13 mouse cellular contexts compared by ENCODE assay signal in genomic region chr9:110620180-110620579, GRCm38 (mm10). TPM values are rescaled to one million over a fixed set of nuclear protein-coding genes. Genes with fewer than 3 reads are reported as not detected.
DNase-seq lines count a peak whose midpoint lies in the region; ATAC-seq and TF ChIP-seq lines count a peak whose summit lies in the region.
"Had no signal": no experiment of that assay in that cellular context is flagged by ENCODE, and none has a peak within 500 bp of the region (broad histone marks: within the 10 kb centered on the region; RNA-seq: fewer than 3 reads in every experiment).

No protein-coding gene starts in this region.

- no peak overlapping the region for H3K27ac ChIP-seq in kidney, adult 2 months (ENCODE audit: insufficient read depth, low read depth, low read length)
- no peak overlapping the region for H3K27ac ChIP-seq in thymus, adult 2 months (ENCODE audit: control insufficient read depth, insufficient read depth, low read length)
- no peak overlapping the region for H3K27ac ChIP-seq in stomach, postnatal 0 days (replicated peaks)
- H3K27ac ChIP-seq: forebrain, embryonic 10.5 days; limb, embryonic 12.5 days; neural tube, embryonic 13.5 days had no signal

- no peaks in the 10 kb centered on the region for H3K9me3 ChIP-seq in stomach, postnatal 0 days (ENCODE audit: control insufficient read depth, low read length)
- H3K9me3 ChIP-seq: forebrain, embryonic 10.5 days; G1E; limb, embryonic 12.5 days; neural tube, embryonic 13.5 days had no signal

- TF ChIP-seq POLR2A in kidney, adult 2 months (IDR thresholded peaks at IDR 0.05; ENCODE audit: low read depth, low read length) = no peak
- no peak for TF ChIP-seq POLR2A in thymus, adult 2 months (IDR thresholded peaks at IDR 0.05; ENCODE audit: control insufficient read depth, extremely low read depth, insufficient read depth, low read length, poor library complexity)

- peaks cover 5% of the 10 kb centered on the region; the same call in 1 of the 2 replicates for H3K4me1 ChIP-seq in kidney, adult 2 months (ENCODE audit: control insufficient read depth, insufficient read depth, low read length)
- H3K4me1 ChIP-seq in thymus, adult 2 months (replicated peaks; ENCODE audit: control insufficient read depth, insufficient read depth, low read length) = no peaks in the 10 kb centered on the region
- H3K4me1 ChIP-seq in stomach, postnatal 0 days (replicated peaks; ENCODE audit: control insufficient read depth, insufficient read depth) = 0 out of 2 replicates have a peak, but pooled peaks cover 2% of the 10 kb centered on the region

- peak; percentile 38; the same call in 1 of the 2 replicates for TF ChIP-seq CTCF in kidney, adult 2 months (conservative IDR thresholded peaks at IDR 0.05; ENCODE audit: insufficient read depth, insufficient read length, low read depth, low read length)
- TF ChIP-seq CTCF in thymus, adult 2 months (IDR thresholded peaks at IDR 0.05; ENCODE audit: borderline replicate concordance, control insufficient read depth, extremely low read depth, insufficient read depth, low read length, poor library complexity) = no peak
- peak; percentile 60 for TF ChIP-seq CTCF in stomach, postnatal 0 days (IDR thresholded peaks at IDR 0.05; ENCODE audit: low read depth)

- H3K4me3 ChIP-seq in kidney, adult 2 months (ENCODE audit: insufficient read depth, low read depth, low read length) = no peak overlapping the region
- no peak overlapping the region for H3K4me3 ChIP-seq in thymus, adult 2 months (ENCODE audit: control insufficient read depth, insufficient read depth, low read length)
- no peak overlapping the region for H3K4me3 ChIP-seq in stomach, postnatal 0 days (ENCODE audit: low read depth, low read length)
- H3K4me3 ChIP-seq: forebrain, embryonic 10.5 days; limb, embryonic 12.5 days; neural tube, embryonic 13.5 days had no signal

- peaks cover 3% of the 10 kb centered on the region; the same call in 1 of the 2 replicates for H3K36me3 ChIP-seq in kidney, adult 2 months (ENCODE audit: control insufficient read depth, insufficient read depth, low read length)
- peaks cover 33% of the 10 kb centered on the region for H3K36me3 ChIP-seq in thymus, adult 2 months (ENCODE audit: control insufficient read depth, insufficient read depth, low read length)
- peaks cover 21% of the 10 kb centered on the region for H3K36me3 ChIP-seq in stomach, postnatal 0 days (ENCODE audit: control insufficient read depth, insufficient read depth, low read length)

- no peak for TF ChIP-seq EP300 in stomach, postnatal 0 days (optimal IDR thresholded peaks at IDR 0.05)

- no peak overlapping the region for H3K4me2 ChIP-seq in stomach, postnatal 0 days (replicated peaks; ENCODE audit: low read depth)
- H3K4me2 ChIP-seq: limb, embryonic 12.5 days; neural tube, embryonic 13.5 days had no signal

- DNase-seq in kidney, adult 2 months = no peak
- no peak for DNase-seq in kidney, adult 11 months
- peak; percentile 18 for DNase-seq in thymus, postnatal 0 days (ENCODE audit: low spot score)
- no peak for DNase-seq in thymus, adult 2 months
- peak; percentile 64 for DNase-seq in stomach, postnatal 0 days (ENCODE audit: low spot score)
- no peak for DNase-seq in cerebellum, postnatal 36 days
- DNase-seq in heart, adult 18-20 months = no peak
- DNase-seq: right cerebral cortex, postnatal 14 days had no signal

- ATAC-seq in common myeloid progenitor, adult 5-6 weeks (replicated peaks; ENCODE audit: low read depth, poor library complexity, severe bottlenecking) = 0 out of 2 replicates have a peak, but pooled peaks have one; percentile 21
- ATAC-seq in stomach, postnatal 0 days (ENCODE audit: low FRiP score, low TSS enrichment) = no peak

- WGBS in kidney, adult 2 months = 89% methylated on average over 7 of the region's 7 CpGs
- WGBS in thymus, adult 2 months = 90% methylated on average over 7 of the region's 7 CpGs
- WGBS in stomach, postnatal 0 days = 79% methylated on average over 7 of the region's 7 CpGs

- no peaks in the 10 kb centered on the region for H3K27me3 ChIP-seq in kidney, adult 2 months (replicated peaks; ENCODE audit: control insufficient read depth, insufficient read depth, low read length)
- H3K27me3 ChIP-seq in thymus, adult 2 months (ENCODE audit: control insufficient read depth, insufficient read depth, low read length) = no peaks in the 10 kb centered on the region
- H3K27me3 ChIP-seq in stomach, postnatal 0 days (ENCODE audit: control insufficient read depth, insufficient read depth, low read length) = no peaks in the 10 kb centered on the region
- H3K27me3 ChIP-seq: limb, embryonic 12.5 days; neural tube, embryonic 13.5 days had no signal

- H3K9ac ChIP-seq in stomach, postnatal 0 days (ENCODE audit: low read length) = no peak overlapping the region
- H3K9ac ChIP-seq: limb, embryonic 12.5 days; neural tube, embryonic 13.5 days had no signal

RNA-seq across cellular contexts. Expression of gene Nradd, which starts 4.1 kb away (rescaled TPM):
- polyA plus RNA-seq in kidney, adult 2 months (2012; rRNA removed) = 4.3 and 6.2 TPM in 2 replicates
- 4.3 and 5.3 TPM in 2 replicates for polyA plus RNA-seq in thymus, postnatal 0 days (2015; fragmentation: Nextera tagmentation; extraction: Ambion mirVana)
- polyA plus RNA-seq in thymus, adult 2 months (2012; rRNA removed) = 9.2 and 13.2 TPM in 2 replicates
- 2.1 and 5.8 TPM in 2 replicates for total RNA-seq in common myeloid progenitor, adult 5-6 weeks (2017)
- polyA plus RNA-seq in stomach, postnatal 0 days (2015; fragmentation: Nextera tagmentation; extraction: Ambion mirVana) = 14.5 and 15.9 TPM in 2 replicates
- 1 to 10 TPM; 1.4 to 2.0 TPM for total RNA-seq in heart, adult 18-20 months (2021)

RNA-seq across cellular contexts. Expression of gene Nbeal2, which starts 33.8 kb away (rescaled TPM):
- 41.6 and 49.2 TPM in 2 replicates for polyA plus RNA-seq in kidney, adult 2 months (2012; rRNA removed)
- polyA plus RNA-seq in thymus, postnatal 0 days (2015; fragmentation: Nextera tagmentation; extraction: Ambion mirVana) = 15.7 and 19.1 TPM in 2 replicates
- 297 and 301 TPM in 2 replicates for polyA plus RNA-seq in thymus, adult 2 months (2012; rRNA removed)
- total RNA-seq in common myeloid progenitor, adult 5-6 weeks (2017) = 8.6 and 19.5 TPM in 2 replicates
- polyA plus RNA-seq in stomach, postnatal 0 days (2015; fragmentation: Nextera tagmentation; extraction: Ambion mirVana) = 5.7 and 6.2 TPM in 2 replicates
- 1 to 10 TPM; 6.8 to 7.6 TPM for total RNA-seq in heart, adult 18-20 months (2021)

RNA-seq across cellular contexts. Expression of gene Ccdc12, which starts 36.1 kb away (rescaled TPM):
- polyA plus RNA-seq in kidney, adult 2 months (2012; rRNA removed) = 95.9 and 125 TPM in 2 replicates
- 210 and 226 TPM in 2 replicates for polyA plus RNA-seq in thymus, postnatal 0 days (2015; fragmentation: Nextera tagmentation; extraction: Ambion mirVana)
- 105 and 152 TPM in 2 replicates for polyA plus RNA-seq in thymus, adult 2 months (2012; rRNA removed)
- 88.7 and 112 TPM in 2 replicates for total RNA-seq in common myeloid progenitor, adult 5-6 weeks (2017)
- 139 and 144 TPM in 2 replicates for polyA plus RNA-seq in stomach, postnatal 0 days (2015; fragmentation: Nextera tagmentation; extraction: Ambion mirVana)
- total RNA-seq in heart, adult 18-20 months (2021) = 10 to 100 TPM; 57.3 to 61.5 TPM

Comparison
In these comparisons a context has a peak if more than half of its experiments do, and no peak if none do; other contexts are left out.
1. DNase-seq: peak in thymus, postnatal 0 days (single experiment) and stomach, postnatal 0 days (single experiment); none in kidney, adult 2 months (single experiment), kidney, adult 11 months (single experiment), thymus, adult 2 months (single experiment), cerebellum, postnatal 36 days (0 of 2) and heart, adult 18-20 months (0 of 2).